8 mouse cellular contexts compared by ENCODE assay signal in the genomic region with DNA sequence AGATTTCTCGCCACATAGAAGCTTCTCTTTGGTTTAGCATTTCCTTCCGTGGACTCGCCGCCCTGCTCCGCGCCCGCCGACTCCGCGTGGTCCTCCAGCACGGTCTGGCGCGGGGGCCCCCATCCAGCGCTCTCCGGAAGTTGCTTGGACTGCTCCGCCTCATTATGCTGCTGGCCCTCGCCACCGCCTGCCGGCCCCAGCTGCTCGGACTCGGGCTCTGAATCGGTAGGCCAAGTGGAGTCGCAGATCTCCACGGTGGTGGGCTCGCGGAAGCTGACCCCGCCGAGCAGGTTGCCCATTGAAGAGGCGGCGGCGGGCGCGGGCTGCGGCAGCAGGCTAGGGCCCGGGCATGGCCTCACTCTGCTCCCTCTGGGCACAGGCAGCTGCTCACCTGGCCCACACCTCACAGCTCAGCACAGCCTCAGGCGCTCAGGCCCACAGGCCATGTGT. TPM values are rescaled to one million over a fixed set of nuclear protein-coding genes. Genes with fewer than 3 reads are reported as not detected.
DNase-seq lines count a peak whose midpoint lies in the region; ATAC-seq lines count a peak whose summit lies in the region.

No protein-coding gene starts in this region.

- no peak overlapping the region for H3K27ac ChIP-seq in lung, embryonic 16.5 days (ENCODE audit: low read length)

- H3K27me3 ChIP-seq in lung, embryonic 16.5 days (ENCODE audit: control insufficient read depth, insufficient read depth, low read depth, low read length) = no peaks in the 10 kb centered on the region

- no peaks in the 10 kb centered on the region for H3K9me3 ChIP-seq in lung, embryonic 16.5 days (ENCODE audit: control insufficient read depth, low read length)

- H3K4me1 ChIP-seq in lung, embryonic 16.5 days (replicated peaks; ENCODE audit: control insufficient read depth, insufficient read depth, low read length) = no peaks in the 10 kb centered on the region

- no peak for DNase-seq in lung, postnatal 25 days (ENCODE audit: low spot score)
- DNase-seq in c-Kit-positive CD71-negative TER-119-negative erythroid progenitor cells, embryonic 14.5 days (ENCODE audit: low read depth) = peak; percentile 1
- peak; percentile 17 to 21 for DNase-seq in frontal cortex, postnatal 36 days (ENCODE audit: low spot score in 2 of 2)
- DNase-seq in layer of hippocampus, postnatal 36 days = peak; percentile 4 to 6
- DNase-seq in mesoderm, embryonic 11.5 days (ENCODE audit: low read depth, low spot score) = peak; percentile 53
- peak; percentile 2 for DNase-seq in right cerebral cortex, postnatal 36 days (ENCODE audit: low spot score in 2 of 2)
- no peak for DNase-seq in spleen, adult 18-20 months

- H3K4me2 ChIP-seq in lung, embryonic 16.5 days (ENCODE audit: low read depth, low read length) = peak overlapping the region; percentile 90

- H3K36me3 ChIP-seq in lung, embryonic 16.5 days (ENCODE audit: control insufficient read depth, insufficient read depth, low read length) = no peaks in the 10 kb centered on the region

- peak overlapping the region; percentile 74 for H3K9ac ChIP-seq in lung, embryonic 16.5 days (ENCODE audit: low read length)

- peak overlapping the region; percentile 51 for H3K4me3 ChIP-seq in lung, embryonic 16.5 days (ENCODE audit: low read length)

- ATAC-seq in lung, embryonic 16.5 days (ENCODE audit: low read depth) = peak; percentile 99

- WGBS in lung, embryonic 16.5 days = 1% methylated on average over 36 of the region's 36 CpGs

RNA-seq across cellular contexts. Expression of a gene that starts 14.5 kb away (rescaled TPM):
- polyA plus RNA-seq in lung, embryonic 16.5 days (2015; fragmentation: Nextera tagmentation; extraction: Ambion mirVana) = not detected in 2 replicates
- under 1 TPM; 0.17 to 0.25 TPM for total RNA-seq in layer of hippocampus, postnatal 36 days (2021)

RNA-seq across cellular contexts. Expression of a gene that starts 26.9 kb away (rescaled TPM):
- polyA plus RNA-seq in lung, embryonic 16.5 days (2015; fragmentation: Nextera tagmentation; extraction: Ambion mirVana) = not detected in 2 replicates
- total RNA-seq in layer of hippocampus, postnatal 36 days (2021) = under 1 TPM; 0.57 to 0.61 TPM

RNA-seq across cellular contexts. Expression of a gene that starts 40.8 kb away (rescaled TPM):
- not detected in 2 replicates for polyA plus RNA-seq in lung, embryonic 16.5 days (2015; fragmentation: Nextera tagmentation; extraction: Ambion mirVana)
- under 1 TPM; 0.32 to 0.48 TPM for total RNA-seq in layer of hippocampus, postnatal 36 days (2021)

Comparison
In these comparisons a context has a peak if more than half of its experiments do, and no peak if none do; other contexts are left out.
1. DNase-seq: peak in c-Kit-positive CD71-negative TER-119-negative erythroid progenitor cells, embryonic 14.5 days (single experiment), frontal cortex, postnatal 36 days (2 of 2), layer of hippocampus, postnatal 36 days (2 of 2), mesoderm, embryonic 11.5 days (single experiment) and right cerebral cortex, postnatal 36 days (2 of 2); none in lung, postnatal 25 days (single experiment) and spleen, adult 18-20 months (0 of 2).